Comparison of ENCODE assay signal across 8 mouse cellular contexts in the genomic region with DNA sequence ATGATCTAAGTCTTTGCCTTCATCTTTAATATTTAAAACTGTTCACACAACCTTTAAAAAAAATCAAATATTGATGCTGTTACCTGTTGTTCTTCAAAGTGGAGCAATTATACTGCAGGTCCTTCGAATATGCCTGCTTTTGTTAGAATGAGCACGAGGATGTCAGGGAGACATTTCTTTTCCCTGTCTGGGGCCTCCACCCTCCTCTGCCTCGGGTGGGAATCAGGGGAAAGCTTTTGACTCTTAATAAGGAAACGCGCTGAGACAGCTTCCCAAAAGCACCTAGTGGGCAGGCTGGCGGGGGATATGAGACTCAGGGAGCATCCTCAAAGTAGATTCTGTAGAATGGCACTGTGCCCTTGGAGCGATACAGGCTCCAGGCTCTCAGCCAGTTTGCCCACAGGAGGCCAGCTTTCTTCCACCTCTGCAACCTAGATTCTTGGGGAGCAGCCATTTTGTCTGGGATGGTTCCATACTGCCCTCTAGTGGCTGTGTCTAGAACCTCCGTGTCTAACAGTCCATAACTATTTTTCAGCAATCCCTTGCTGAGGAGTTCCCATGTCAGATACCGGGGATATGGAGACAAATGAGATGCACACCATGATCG.
DNase-seq lines count a peak whose midpoint lies in the region; ATAC-seq lines count a peak whose summit lies in the region.

No protein-coding gene starts in this region.

- H3K27me3 ChIP-seq in heart, embryonic 11.5 days (ENCODE audit: control insufficient read depth, insufficient read depth, low read length) = no peaks in the 10 kb centered on the region
- H3K27me3 ChIP-seq in intestine, embryonic 15.5 days (replicated peaks) = no peaks in the 10 kb centered on the region
- H3K27me3 ChIP-seq in midbrain, embryonic 15.5 days (replicated peaks) = no peaks in the 10 kb centered on the region

- WGBS in heart, embryonic 11.5 days (ENCODE audit: insufficient replicate concordance) = 46% methylated on average over 10 of the region's 10 CpGs
- 43% methylated on average over 10 of the region's 10 CpGs for WGBS in intestine, embryonic 15.5 days
- 20% methylated on average over 10 of the region's 10 CpGs for WGBS in midbrain, embryonic 15.5 days

- peak; percentile 87 for DNase-seq in heart, adult 11 months
- DNase-seq in cerebellum, postnatal 36 days = peak; percentile 96 to 99
- peak; percentile 21 for DNase-seq in gastrocnemius, adult 18-20 months (ENCODE audit: low spot score)
- peak; percentile 81 to 84 for DNase-seq in left cerebral cortex, postnatal 14 days (ENCODE audit: low spot score in 2 of 2)
- peak; percentile 81 for DNase-seq in telencephalon, adult 2 months (ENCODE audit: low read depth, low spot score)

- H3K9me3 ChIP-seq in heart, embryonic 11.5 days (replicated peaks; ENCODE audit: control insufficient read depth, low read length) = no peaks in the 10 kb centered on the region
- H3K9me3 ChIP-seq in intestine, embryonic 15.5 days = no peaks in the 10 kb centered on the region
- H3K9me3 ChIP-seq in midbrain, embryonic 15.5 days = no peaks in the 10 kb centered on the region

- no peak overlapping the region for H3K27ac ChIP-seq in heart, embryonic 11.5 days (ENCODE audit: low read depth, low read length)
- H3K27ac ChIP-seq in intestine, embryonic 15.5 days = no peak overlapping the region
- peak overlapping the region; percentile 11; the same call in 1 of the 2 replicates for H3K27ac ChIP-seq in midbrain, embryonic 15.5 days

- H3K9ac ChIP-seq in heart, embryonic 11.5 days (ENCODE audit: low read depth, low read length) = no peak overlapping the region
- no peak overlapping the region for H3K9ac ChIP-seq in intestine, embryonic 15.5 days
- no peak overlapping the region for H3K9ac ChIP-seq in midbrain, embryonic 15.5 days

- H3K4me1 ChIP-seq in heart, embryonic 11.5 days (ENCODE audit: control insufficient read depth, insufficient read depth, low read length) = no peaks in the 10 kb centered on the region
- no peaks in the 10 kb centered on the region for H3K4me1 ChIP-seq in intestine, embryonic 15.5 days (replicated peaks)
- H3K4me1 ChIP-seq in midbrain, embryonic 15.5 days = peaks cover 13% of the 10 kb centered on the region; the same call in 1 of the 2 replicates

- H3K4me2 ChIP-seq in heart, embryonic 11.5 days = no peak overlapping the region
- H3K4me2 ChIP-seq in intestine, embryonic 15.5 days (replicated peaks) = no peak overlapping the region
- H3K4me2 ChIP-seq in midbrain, embryonic 15.5 days = peak overlapping the region; percentile 6

- no peak overlapping the region for H3K4me3 ChIP-seq in heart, embryonic 11.5 days (ENCODE audit: low read depth, low read length)
- no peak overlapping the region for H3K4me3 ChIP-seq in intestine, embryonic 15.5 days (replicated peaks)
- H3K4me3 ChIP-seq in midbrain, embryonic 15.5 days = no peak overlapping the region

- H3K36me3 ChIP-seq in heart, embryonic 11.5 days (ENCODE audit: control insufficient read depth, insufficient read depth, low read length) = no peaks in the 10 kb centered on the region
- H3K36me3 ChIP-seq in intestine, embryonic 15.5 days = no peaks in the 10 kb centered on the region
- no peaks in the 10 kb centered on the region for H3K36me3 ChIP-seq in midbrain, embryonic 15.5 days (replicated peaks)

- no peak for ATAC-seq in heart, embryonic 11.5 days (replicated peaks; ENCODE audit: insufficient number of reproducible peaks, low FRiP score, low TSS enrichment)
- peak; percentile 51; the same call in 1 of the 2 replicates for ATAC-seq in intestine, embryonic 15.5 days
- peak; percentile 80; the same call in 1 of the 2 replicates for ATAC-seq in midbrain, embryonic 15.5 days (replicated peaks)

- intact Hi-C loops in left cerebral cortex, postnatal 14 days (cut with DNase I) = loop anchor here (5.0 to 10.0 kb wide), 2 partner anchors 329 to 343 kb away; no protein-coding TSS in a partner anchor

Comparison
In these comparisons a context has a peak if more than half of its experiments do, and no peak if none do; other contexts are left out.
1. DNase-seq: peak in every context shown above with its lines; median percentile 98 in cerebellum, postnatal 36 days; 87 in heart, adult 11 months; 82 in left cerebral cortex, postnatal 14 days; 81 in telencephalon, adult 2 months; 21 in gastrocnemius, adult 18-20 months.